Mouse (Mus musculus): ENCODE measurements at regions not wholly inside any gene's neighbourhood (a gene's known extent, or its start where the extent isn't known, plus 50 kb on each side); places are given as distances from the start of the nearest gene placed in this dataset.

DNA sequence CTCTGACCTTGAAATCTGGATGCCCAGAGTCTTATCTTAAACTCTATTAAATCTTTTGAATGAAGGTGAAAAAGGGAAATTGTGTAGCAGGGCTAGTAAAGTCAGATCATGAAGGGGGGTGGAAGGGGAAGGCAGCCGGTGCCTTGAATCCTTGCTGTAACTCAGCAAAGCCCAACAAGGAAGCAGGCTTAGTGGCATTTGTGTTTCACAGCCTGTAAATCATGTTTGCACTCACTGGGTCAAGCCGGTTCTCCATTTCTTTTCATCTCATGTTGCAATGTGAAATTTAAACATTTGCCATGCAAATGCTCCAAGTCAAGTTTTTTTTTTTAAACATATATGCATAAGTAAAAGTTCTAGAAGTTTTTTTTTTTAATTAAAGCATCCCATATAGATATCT lies 682.6 kb downstream of the Epha4 start:
- no peak for TF ChIP-seq EP300 (IDR thresholded peaks at IDR 0.05; ENCODE audit: insufficient read depth, low read depth, low read length)
- no peak for TF ChIP-seq CTCF (IDR thresholded peaks at IDR 0.05; ENCODE audit: low read depth, low read length)
